9 mouse cellular contexts compared by ENCODE assay signal in genomic region chr11:70220323-70220722, GRCm38 (mm10). TPM values are rescaled to one million over a fixed set of nuclear protein-coding genes. Genes with fewer than 3 reads are reported as not detected.
A peak's percentile ranks its signal among the peaks of the same experiment; 100 is the strongest.
DNase-seq lines count a peak whose midpoint lies in the region; ATAC-seq and TF ChIP-seq lines count a peak whose summit lies in the region.
"Had no signal": no experiment of that assay in that cellular context is flagged by ENCODE, and none has a peak within 500 bp of the region (broad histone marks: within the 10 kb centered on the region; RNA-seq: fewer than 3 reads in every experiment).

No protein-coding gene starts in this region.

- WGBS in heart, embryonic 10.5 days, result 1% methylated on average over 24 of the region's 24 CpGs
- 2% methylated on average over 24 of the region's 24 CpGs for WGBS in embryonic facial prominence, embryonic 12.5 days
- WGBS in limb, embryonic 12.5 days, result 2% methylated on average over 24 of the region's 24 CpGs
- 2% methylated on average over 24 of the region's 24 CpGs for WGBS in stomach, embryonic 14.5 days

- ATAC-seq in embryonic facial prominence, embryonic 12.5 days (ENCODE audit: insufficient number of reproducible peaks, insufficient read depth, low FRiP score, low TSS enrichment), result no peak
- ATAC-seq in limb, embryonic 12.5 days (ENCODE audit: insufficient number of reproducible peaks, insufficient read depth, low FRiP score, low TSS enrichment, low read depth), result no peak
- no peak for ATAC-seq in stomach, embryonic 14.5 days (ENCODE audit: insufficient number of reproducible peaks, insufficient read depth, low FRiP score, low read depth)

- TF ChIP-seq EP300 in CH12.LX (IDR thresholded peaks at IDR 0.05; ENCODE audit: low read length), result no peak

- DNase-seq in heart, embryonic 10.5 days (ENCODE audit: low spot score), result no peak
- no peak for DNase-seq in heart, adult 18-20 months
- DNase-seq in CH12.LX (ENCODE audit: extremely low read depth), result no peak
- DNase-seq in urinary bladder, adult 2 months (ENCODE audit: low spot score), result no peak
- DNase-seq in spleen, postnatal 10 days (ENCODE audit: low spot score in 2 of 2), result no peak

- no peak for TF ChIP-seq CTCF in CH12.LX (conservative IDR thresholded peaks at IDR 0.05 in 1 of 2, IDR thresholded peaks at IDR 0.05 in 1 of 2; ENCODE audit: low read depth in 2 of 2, low read length in 2 of 2)

- no peaks in the 10 kb centered on the region for H3K79me2 ChIP-seq in CH12.LX (replicated peaks; ENCODE audit: control insufficient read depth, extremely low read depth, insufficient read depth, poor library complexity, severe bottlenecking)

- H3K4me1 ChIP-seq in heart, embryonic 10.5 days, result peaks cover 35% of the 10 kb centered on the region
- peaks cover 15 to 30% of the 10 kb centered on the region in 2 experiments; a peak in 3 of 4 replicates for H3K4me1 ChIP-seq in CH12.LX (ENCODE audit: control insufficient read depth in 1 of 2, insufficient read depth in 2 of 2)
- peaks cover 26% of the 10 kb centered on the region; the same call in 1 of the 2 replicates for H3K4me1 ChIP-seq in embryonic facial prominence, embryonic 12.5 days
- H3K4me1 ChIP-seq in limb, embryonic 12.5 days (replicated peaks), result peaks cover 33% of the 10 kb centered on the region
- H3K4me1 ChIP-seq in stomach, embryonic 14.5 days (ENCODE audit: control insufficient read depth, insufficient read depth, low read length), result 0 out of 2 replicates have a peak, but pooled peaks cover 17% of the 10 kb centered on the region

- dilution Hi-C loops in CH12.LX (cut with MboI; ENCODE audit: extremely low pct_ligation_motif_present, extremely low pct_unique_long_range_greater_than_20kb, low sequenced_read_pairs), result no loop called here

- in situ Hi-C loops in CH12.LX (cut with MboI; ENCODE audit: low pct_ligation_motif_present, low pct_unique_long_range_greater_than_20kb, low sequenced_read_pairs), result no loop called here

- H3K4me3 ChIP-seq in heart, embryonic 10.5 days, result peak overlapping the region; percentile 70
- H3K4me3 ChIP-seq in CH12.LX (replicated peaks in 1 of 3; ENCODE audit: low read depth in 2 of 3, low read length in 2 of 3, poor library complexity in 1 of 3), result peak overlapping the region; percentile 61 to 78 (median 76)
- peak overlapping the region; percentile 46 for H3K4me3 ChIP-seq in embryonic facial prominence, embryonic 12.5 days
- peak overlapping the region; percentile 52 for H3K4me3 ChIP-seq in limb, embryonic 12.5 days (replicated peaks)
- H3K4me3 ChIP-seq in stomach, embryonic 14.5 days (ENCODE audit: low read depth, low read length), result peak overlapping the region; percentile 37

- no peaks in the 10 kb centered on the region for H3K9me3 ChIP-seq in heart, embryonic 10.5 days
- H3K9me3 ChIP-seq in CH12.LX (replicated peaks; ENCODE audit: low read length), result no peaks in the 10 kb centered on the region
- H3K9me3 ChIP-seq in embryonic facial prominence, embryonic 12.5 days, result no peaks in the 10 kb centered on the region
- no peaks in the 10 kb centered on the region for H3K9me3 ChIP-seq in limb, embryonic 12.5 days
- H3K9me3 ChIP-seq in stomach, embryonic 14.5 days (ENCODE audit: control insufficient read depth, low read depth, low read length), result no peaks in the 10 kb centered on the region

- peak overlapping the region; percentile 57 for H3K4me2 ChIP-seq in CH12.LX (ENCODE audit: insufficient read depth, low read depth, poor library complexity, severe bottlenecking)
- peak overlapping the region; percentile 65 for H3K4me2 ChIP-seq in embryonic facial prominence, embryonic 12.5 days (replicated peaks)
- H3K4me2 ChIP-seq in limb, embryonic 12.5 days, result peak overlapping the region; percentile 81
- peak overlapping the region; percentile 66 for H3K4me2 ChIP-seq in stomach, embryonic 14.5 days (replicated peaks; ENCODE audit: low read depth, low read length)

- H3K27me3 ChIP-seq in heart, embryonic 10.5 days (ENCODE audit: insufficient read depth, poor library complexity, severe bottlenecking), result peaks cover 63% of the 10 kb centered on the region
- H3K27me3 ChIP-seq in CH12.LX (replicated peaks), result no peaks in the 10 kb centered on the region
- peaks cover 62% of the 10 kb centered on the region for H3K27me3 ChIP-seq in embryonic facial prominence, embryonic 12.5 days
- H3K27me3 ChIP-seq in limb, embryonic 12.5 days, result peaks cover 50% of the 10 kb centered on the region
- peaks cover 8% of the 10 kb centered on the region; the same call in 1 of the 2 replicates for H3K27me3 ChIP-seq in stomach, embryonic 14.5 days (ENCODE audit: control insufficient read depth, insufficient read depth, low read length)
- H3K27me3 ChIP-seq: Patski had no signal

- no peak for TF ChIP-seq POLR2A in CH12.LX (IDR thresholded peaks at IDR 0.05; ENCODE audit: low read depth, low read length)

- H3K9ac ChIP-seq in CH12.LX (ENCODE audit: insufficient read depth, low read depth), result peak overlapping the region; percentile 70
- peak overlapping the region; percentile 67 for H3K9ac ChIP-seq in embryonic facial prominence, embryonic 12.5 days
- peak overlapping the region; percentile 68 for H3K9ac ChIP-seq in limb, embryonic 12.5 days (replicated peaks)
- peak overlapping the region; percentile 57 for H3K9ac ChIP-seq in stomach, embryonic 14.5 days (replicated peaks; ENCODE audit: low read depth, low read length)

- TF ChIP-seq RAD21 in CH12.LX (IDR thresholded peaks at IDR 0.05; ENCODE audit: low read depth, low read length), result no peak

- H3K27ac ChIP-seq in heart, embryonic 10.5 days, result peak overlapping the region; percentile 89
- no peak overlapping the region for H3K27ac ChIP-seq in CH12.LX (ENCODE audit: insufficient read depth, low read depth)
- H3K27ac ChIP-seq in embryonic facial prominence, embryonic 12.5 days, result peak overlapping the region; percentile 65
- peak overlapping the region; percentile 80 for H3K27ac ChIP-seq in limb, embryonic 12.5 days
- H3K27ac ChIP-seq in stomach, embryonic 14.5 days (ENCODE audit: low read length), result peak overlapping the region; percentile 64; the same call in 1 of the 2 replicates

- H3K36me3 ChIP-seq in heart, embryonic 10.5 days, result peaks cover 12% of the 10 kb centered on the region
- peaks cover 5 to 52% of the 10 kb centered on the region in 2 experiments for H3K36me3 ChIP-seq in CH12.LX (replicated peaks in 1 of 2; ENCODE audit: control insufficient read depth in 1 of 2, insufficient read depth in 1 of 2, low read length in 1 of 2)
- H3K36me3 ChIP-seq in embryonic facial prominence, embryonic 12.5 days, result peaks cover 6% of the 10 kb centered on the region; the same call in 1 of the 2 replicates
- peaks cover 27% of the 10 kb centered on the region; the same call in 1 of the 2 replicates for H3K36me3 ChIP-seq in limb, embryonic 12.5 days
- no peaks in the 10 kb centered on the region; the same call in 1 of the 2 replicates for H3K36me3 ChIP-seq in stomach, embryonic 14.5 days (ENCODE audit: control insufficient read depth, insufficient read depth, low read length)

RNA-seq across cellular contexts. Expression of gene Slc16a13, which starts 0.5 kb away (rescaled TPM):
- polyA plus RNA-seq in heart, embryonic 10.5 days (2016; fragmentation: Nextera tagmentation; extraction: Ambion mirVana), result 10.0 and 10.4 TPM in 2 replicates
- 1 to 10 TPM; 2.1 to 2.9 TPM for total RNA-seq in heart, adult 18-20 months (2021)
- total RNA-seq in CH12.LX (2012; rRNA removed) (8.4 and 9.3 TPM in 2 replicates), CH12.LX (2014; rRNA removed) (12.0 and 13.8 TPM in 2 replicates)
- polyA plus RNA-seq in CH12.LX (2012; ENCODE audit: insufficient read length, low read depth), result 19.0 and 21.1 TPM in 2 replicates
- 12.8 and 13.3 TPM in 2 replicates for polyA plus RNA-seq in embryonic facial prominence, embryonic 12.5 days (2016; fragmentation: Nextera tagmentation; extraction: Ambion mirVana)
- 16.1 and 18.5 TPM in 2 replicates for polyA plus RNA-seq in limb, embryonic 12.5 days (2016; fragmentation: Nextera tagmentation; extraction: Ambion mirVana)
- 5.6 and 8.8 TPM in 2 replicates for polyA plus RNA-seq in stomach, embryonic 14.5 days (2014; fragmentation: Nextera tagmentation; extraction: Ambion mirVana)
- polyA plus RNA-seq in urinary bladder, adult 2 months (2012; rRNA removed), result 7.0 and 8.5 TPM in 2 replicates

RNA-seq across cellular contexts. Expression of gene Slc16a11, which starts 7.8 kb away (rescaled TPM):
- polyA plus RNA-seq in heart, embryonic 10.5 days (2016; fragmentation: Nextera tagmentation; extraction: Ambion mirVana), result 0.51 and 2.4 TPM in 2 replicates
- 1 to 10 TPM in 1 of 2 experiments, under 1 TPM in 1; 0.65 to 2.2 TPM for total RNA-seq in heart, adult 18-20 months (2021)
- total RNA-seq in CH12.LX (2012; rRNA removed), result 0.51 and 0.55 TPM in 2 replicates
- not detected in 2 replicates for total RNA-seq in CH12.LX (2014; rRNA removed)
- polyA plus RNA-seq in CH12.LX (2012; ENCODE audit: insufficient read length, low read depth), result 2.3 and 3.2 TPM in 2 replicates
- polyA plus RNA-seq in embryonic facial prominence, embryonic 12.5 days (2016; fragmentation: Nextera tagmentation; extraction: Ambion mirVana), result 1.5 and 2.0 TPM in 2 replicates
- polyA plus RNA-seq in limb, embryonic 12.5 days (2016; fragmentation: Nextera tagmentation; extraction: Ambion mirVana), result 1.5 and 1.8 TPM in 2 replicates
- polyA plus RNA-seq in stomach, embryonic 14.5 days (2014; fragmentation: Nextera tagmentation; extraction: Ambion mirVana), result 0.69 and 1.5 TPM in 2 replicates
- polyA plus RNA-seq in urinary bladder, adult 2 months (2012; rRNA removed), result 3.0 and 4.8 TPM in 2 replicates

RNA-seq across cellular contexts. Expression of gene Bcl6b, which starts 9.3 kb away (rescaled TPM):
- polyA plus RNA-seq in heart, embryonic 10.5 days (2016; fragmentation: Nextera tagmentation; extraction: Ambion mirVana), result 10.7 and 15.0 TPM in 2 replicates
- total RNA-seq in heart, adult 18-20 months (2021), result 10 to 100 TPM in 1 of 2 experiments, 1 to 10 TPM in 1; 5.5 to 15.5 TPM
- total RNA-seq in CH12.LX (2012; rRNA removed) (1.7 and 2.2 TPM in 2 replicates), CH12.LX (2014; rRNA removed) (0.54 and 0.71 TPM in 2 replicates)
- polyA plus RNA-seq in CH12.LX (2012; ENCODE audit: insufficient read length, low read depth), result 0.54 and 0.72 TPM in 2 replicates
- polyA plus RNA-seq in embryonic facial prominence, embryonic 12.5 days (2016; fragmentation: Nextera tagmentation; extraction: Ambion mirVana), result 10.7 and 10.8 TPM in 2 replicates
- polyA plus RNA-seq in limb, embryonic 12.5 days (2016; fragmentation: Nextera tagmentation; extraction: Ambion mirVana), result 7.1 and 8.2 TPM in 2 replicates
- 11.3 and 12.0 TPM in 2 replicates for polyA plus RNA-seq in stomach, embryonic 14.5 days (2014; fragmentation: Nextera tagmentation; extraction: Ambion mirVana)
- polyA plus RNA-seq in urinary bladder, adult 2 months (2012; rRNA removed), result 4.0 and 4.1 TPM in 2 replicates
- polyA plus RNA-seq: Patski had no signal

RNA-seq across cellular contexts. Expression of gene 0610010K14Rik, which starts 17.4 kb away (rescaled TPM):
- polyA plus RNA-seq in heart, embryonic 10.5 days (2016; fragmentation: Nextera tagmentation; extraction: Ambion mirVana), result 142 and 153 TPM in 2 replicates
- total RNA-seq in heart, adult 18-20 months (2021), result 10 to 100 TPM; 29.1 to 30.6 TPM
- total RNA-seq in CH12.LX (2012; rRNA removed) (52.2 and 75.2 TPM in 2 replicates), CH12.LX (2014; rRNA removed) (23.8 and 27.7 TPM in 2 replicates)
- polyA plus RNA-seq in CH12.LX (2012; ENCODE audit: insufficient read length, low read depth), result 140 and 153 TPM in 2 replicates
- 193 and 202 TPM in 2 replicates for polyA plus RNA-seq in embryonic facial prominence, embryonic 12.5 days (2016; fragmentation: Nextera tagmentation; extraction: Ambion mirVana)
- 215 and 222 TPM in 2 replicates for polyA plus RNA-seq in limb, embryonic 12.5 days (2016; fragmentation: Nextera tagmentation; extraction: Ambion mirVana)
- polyA plus RNA-seq in stomach, embryonic 14.5 days (2014; fragmentation: Nextera tagmentation; extraction: Ambion mirVana), result 164 and 167 TPM in 2 replicates
- polyA plus RNA-seq in urinary bladder, adult 2 months (2012; rRNA removed), result 55.2 and 69.0 TPM in 2 replicates

RNA-seq across cellular contexts. Expression of gene Gm21988, which starts 19.3 kb away (rescaled TPM):
- 6.5 and 8.7 TPM in 2 replicates for polyA plus RNA-seq in heart, embryonic 10.5 days (2016; fragmentation: Nextera tagmentation; extraction: Ambion mirVana)
- total RNA-seq in heart, adult 18-20 months (2021), result 1 to 10 TPM; 2.7 TPM
- total RNA-seq in CH12.LX (2012; rRNA removed) (2.6 and 3.5 TPM in 2 replicates), CH12.LX (2014; rRNA removed) (0.98 TPM in 1 of 2 replicates, not detected in the other)
- 1.4 and 2.7 TPM in 2 replicates for polyA plus RNA-seq in CH12.LX (2012; ENCODE audit: insufficient read length, low read depth)
- 9.9 and 13.2 TPM in 2 replicates for polyA plus RNA-seq in embryonic facial prominence, embryonic 12.5 days (2016; fragmentation: Nextera tagmentation; extraction: Ambion mirVana)
- polyA plus RNA-seq in limb, embryonic 12.5 days (2016; fragmentation: Nextera tagmentation; extraction: Ambion mirVana), result 9.9 and 10.4 TPM in 2 replicates
- polyA plus RNA-seq in stomach, embryonic 14.5 days (2014; fragmentation: Nextera tagmentation; extraction: Ambion mirVana), result 9.2 and 13.3 TPM in 2 replicates
- 7.4 and 8.7 TPM in 2 replicates for polyA plus RNA-seq in urinary bladder, adult 2 months (2012; rRNA removed)
